Mouse (Mus musculus) cerebellum, postnatal 4 days (tissue): ENCODE results near the gene B3glct.

Experiments
- DNase-seq, 2 experiments: peaks; one replicate each; pipeline ENCODE4 v3.0.0; 2022; ENCODE audit warnings: low spot score in 2 of 2, mixed read lengths in 1 of 2

The B3glct gene

DNA sequence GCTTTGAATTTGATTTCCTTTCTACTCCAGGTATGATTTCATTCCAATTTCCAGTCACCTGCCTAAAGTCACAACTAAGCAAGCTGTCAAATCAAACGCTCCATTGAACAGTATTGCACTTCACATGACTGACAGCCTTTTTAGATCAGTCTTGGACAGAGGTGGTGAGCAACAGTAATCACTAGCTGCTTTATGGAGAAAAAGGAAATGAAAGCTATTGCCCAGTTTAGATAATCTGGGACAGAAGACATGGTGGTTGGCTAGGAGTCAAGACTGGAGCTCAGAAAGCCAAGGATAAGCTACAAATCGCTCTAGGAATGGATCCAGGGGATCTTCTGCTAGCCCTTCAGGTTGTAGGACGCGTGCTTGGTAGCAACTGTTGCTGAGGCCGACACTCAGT is 14.6 kb upstream of the B3glct start:
- DNase-seq: no peak

GRCm38 (mm10) chr5:149677196-149677595 is 834 bp upstream of the B3glct start:
- no peak for DNase-seq

DNA sequence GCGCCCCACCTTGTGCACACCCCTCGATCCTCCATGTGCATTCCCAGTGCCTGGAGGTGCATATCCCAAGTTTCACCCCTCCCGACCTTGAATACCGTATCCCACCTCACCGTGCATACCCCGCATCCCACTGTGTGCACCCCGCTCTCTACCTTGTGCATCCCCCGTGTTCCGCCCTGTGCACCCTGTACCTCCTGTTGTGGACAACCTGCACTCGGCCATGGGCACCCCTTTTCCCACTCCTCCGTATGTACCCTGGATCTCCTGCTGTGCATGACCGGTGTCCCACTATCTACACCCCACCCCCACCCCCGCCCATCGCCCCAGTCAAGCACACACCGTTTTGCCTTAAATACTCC is 939 bp downstream of the B3glct start:
- no peak for DNase-seq

DNA sequence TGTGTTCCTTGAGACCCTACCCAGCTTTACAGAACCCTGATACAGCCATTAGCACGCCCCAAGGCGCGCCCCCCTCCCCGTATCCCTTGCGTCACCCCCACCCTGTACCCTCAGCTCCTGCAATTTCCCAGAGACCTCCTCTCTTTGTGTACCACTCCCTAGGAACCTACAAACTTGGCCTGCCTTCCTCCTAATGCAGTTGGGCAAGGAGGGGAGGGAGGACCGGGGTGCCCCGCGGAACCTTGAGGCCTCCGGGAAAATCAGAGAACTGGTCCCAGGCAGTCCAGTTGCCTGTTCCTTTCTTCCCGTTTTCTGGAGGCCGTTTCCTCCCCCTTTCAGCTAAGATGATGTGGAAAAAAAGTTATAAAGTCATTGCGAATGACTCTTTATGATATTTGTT is 1.3 kb downstream of the B3glct start:
- DNase-seq: peak in 1 of 2 experiments; percentile 2

DNA sequence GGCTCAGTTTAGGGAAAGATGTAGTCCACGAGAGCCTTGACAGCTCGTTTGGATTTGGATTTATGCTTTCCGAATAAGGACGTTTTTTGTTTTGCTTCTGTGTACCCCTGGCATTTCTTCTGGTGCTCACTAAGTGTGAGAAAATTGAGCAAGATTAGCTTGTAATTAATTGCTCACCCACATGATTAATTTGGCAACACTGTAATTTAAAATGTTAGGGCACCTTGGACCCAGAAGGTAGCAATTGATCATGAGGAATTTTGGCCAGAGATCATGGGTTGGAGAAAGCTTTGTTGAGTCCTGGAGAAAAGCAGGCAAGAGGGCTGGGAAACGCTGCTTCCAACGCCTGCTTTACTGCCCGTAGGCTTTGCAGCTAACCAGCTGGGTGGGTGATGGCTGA is 1.9 kb downstream of the B3glct start:
- no peak for DNase-seq

DNA sequence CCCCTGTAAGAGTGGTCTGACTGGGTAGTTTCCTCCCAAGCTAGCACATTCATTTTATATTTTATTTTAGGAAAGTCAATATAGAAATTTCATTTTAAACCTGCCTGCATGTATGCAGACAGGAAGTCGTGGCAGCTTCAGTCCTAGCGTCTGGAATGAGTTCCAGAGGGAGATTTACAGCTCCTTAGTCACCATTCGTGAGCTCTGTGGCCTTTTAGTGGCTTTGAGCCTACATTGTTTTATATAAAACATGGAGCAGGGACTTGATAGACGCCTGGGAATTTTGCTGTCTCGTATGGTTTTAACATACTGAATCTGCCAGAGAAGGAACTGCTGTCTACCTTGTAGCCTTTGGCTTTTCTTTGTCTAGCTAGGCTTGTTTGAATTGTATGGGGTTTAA is 2.9 kb downstream of the B3glct start:
- DNase-seq: no peak

DNA sequence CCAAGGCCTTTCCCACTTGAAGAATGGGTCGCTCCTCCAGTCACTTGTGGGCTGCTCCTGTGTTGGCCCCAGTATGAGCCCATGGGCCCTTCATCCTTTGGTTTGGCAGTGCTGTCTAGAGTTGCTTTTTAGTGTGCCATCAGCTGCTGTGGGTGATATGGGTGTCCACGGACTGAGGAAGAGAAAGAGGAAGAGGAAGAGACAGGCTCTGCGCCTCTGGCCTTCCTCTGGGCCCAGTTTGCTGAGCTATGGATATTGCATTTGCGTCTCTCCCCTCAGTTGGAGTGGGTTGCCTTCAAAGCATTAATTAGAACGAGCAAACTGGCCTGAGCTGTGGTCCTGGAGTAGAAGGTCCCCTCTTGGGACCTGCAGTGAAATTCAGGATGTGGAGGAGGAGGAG is 11.8 kb downstream of the B3glct start:
- no peak for DNase-seq

GRCm38 (mm10) chr5:149692548-149692947 is 14.5 kb downstream of the B3glct start:
- DNase-seq: no peak

GRCm38 (mm10) chr5:149693200-149693599 is 15.2 kb downstream of the B3glct start:
- DNase-seq: no peak

DNA sequence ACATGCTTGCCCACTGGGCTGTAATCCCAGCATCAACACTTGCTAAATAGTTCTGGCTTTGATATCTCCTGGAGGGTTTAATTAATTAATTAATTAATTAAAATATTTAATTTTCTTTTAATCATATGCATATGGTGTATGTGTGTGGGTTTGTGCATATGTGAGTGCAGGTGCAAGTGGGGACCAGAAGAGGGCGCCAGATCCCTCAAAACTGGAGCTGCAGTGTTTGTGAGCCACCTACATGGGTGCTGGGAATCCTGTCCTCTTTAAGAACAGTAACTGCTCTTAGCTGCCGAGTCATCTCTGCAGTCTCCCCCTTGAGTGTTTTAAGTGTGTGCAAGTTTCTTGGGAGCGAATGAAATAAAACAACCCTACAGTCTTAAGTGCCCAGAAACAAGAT is 15.9 kb downstream of the B3glct start:
- no peak for DNase-seq

- DNase-seq: no peak
Measured at GRCm38 (mm10) chr5:149695077-149695750, 17.2 kb downstream of the B3glct start.

DNA sequence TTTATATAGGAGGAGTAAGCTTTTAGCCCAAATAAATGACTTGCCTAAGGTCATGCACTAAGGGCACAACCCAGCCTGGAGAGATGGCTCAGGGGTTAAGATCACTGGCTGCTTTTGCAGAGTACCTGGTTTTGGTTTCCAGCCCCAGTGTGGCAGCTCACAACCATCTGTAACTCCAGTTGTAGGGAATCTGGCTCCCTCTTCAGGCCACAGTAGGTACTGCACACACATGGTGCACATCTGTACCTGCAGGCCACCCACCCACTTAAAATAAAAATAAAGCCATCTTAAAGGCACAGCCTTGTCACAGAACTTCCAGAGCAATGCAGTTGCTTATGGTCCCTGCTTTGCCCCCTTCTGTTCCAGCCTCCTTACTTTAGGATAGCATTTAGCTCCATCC is 24.7 kb downstream of the B3glct start:
- DNase-seq: no peak

GRCm38 (mm10) chr5:149711545-149711944 is 33.5 kb downstream of the B3glct start:
- DNase-seq: no peak

DNA sequence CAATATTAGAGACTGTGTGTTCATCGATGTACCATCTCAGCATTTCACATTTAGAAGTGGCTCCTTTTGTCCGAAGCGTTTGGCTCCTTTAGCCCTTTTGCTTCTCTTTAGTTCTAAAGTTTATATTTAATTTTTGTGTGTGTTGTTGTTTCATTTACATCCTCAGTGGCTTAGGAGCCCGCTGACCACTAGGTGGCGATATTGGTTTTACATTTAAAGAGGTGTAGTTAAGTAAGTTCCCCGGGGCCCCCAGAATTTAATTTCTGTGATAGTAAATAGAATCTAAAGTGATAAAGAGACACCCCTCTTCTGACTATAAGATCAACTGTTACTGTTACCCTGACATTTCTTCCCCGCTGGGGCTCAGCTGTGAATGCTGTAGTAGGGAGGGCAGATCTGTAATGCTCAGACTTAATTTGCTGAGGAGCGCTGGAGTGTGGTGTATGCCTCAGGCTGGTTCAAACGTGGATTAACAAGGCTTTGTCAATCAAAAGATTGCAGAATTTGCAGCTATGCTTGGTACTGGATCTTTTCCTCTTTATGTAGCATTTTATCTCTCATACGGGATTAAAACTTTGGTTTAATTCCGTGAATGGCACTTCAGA is 35.2 kb downstream of the B3glct start:
- peak in 1 of 2 experiments; percentile 51 for DNase-seq

GRCm38 (mm10) chr5:149713834-149714233 is 35.8 kb downstream of the B3glct start:
- no peak for DNase-seq

DNA sequence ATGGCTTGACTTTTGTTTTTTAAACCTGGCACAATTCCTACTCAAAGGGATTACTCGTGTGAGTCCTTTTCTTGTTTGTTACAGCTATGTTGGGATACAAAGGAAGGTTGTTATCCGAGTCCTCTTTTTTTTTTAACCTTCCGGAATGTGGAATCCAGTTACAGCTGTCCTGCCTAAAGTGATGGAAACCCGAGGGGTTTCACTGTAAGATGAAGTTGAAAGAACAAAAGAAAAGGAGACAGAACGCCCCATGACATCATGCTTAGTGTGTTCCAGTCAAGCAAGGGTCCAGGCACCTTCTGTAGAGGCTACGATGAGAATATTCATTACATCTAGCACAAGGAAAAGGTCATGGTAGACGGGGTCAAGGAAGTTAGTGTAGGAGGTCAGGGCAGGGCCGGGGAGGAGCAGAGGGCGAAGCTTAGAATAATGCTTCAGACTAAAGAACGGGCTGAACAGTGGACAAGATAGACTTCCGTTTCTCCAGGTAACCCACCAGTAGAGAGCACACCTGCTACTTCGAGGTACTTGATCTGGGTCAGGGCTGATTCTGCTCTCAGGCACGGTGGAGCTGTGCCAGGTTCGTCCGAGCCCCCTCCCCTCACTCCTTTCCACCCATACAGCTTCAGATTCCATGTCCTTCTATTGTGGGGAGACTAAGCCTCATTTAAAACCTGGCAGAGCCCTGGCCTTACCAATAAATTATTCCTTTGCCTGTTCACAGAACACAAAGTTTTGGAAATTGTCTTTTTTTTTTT is 37.7 kb downstream of the B3glct start:
- no peak for DNase-seq

DNA sequence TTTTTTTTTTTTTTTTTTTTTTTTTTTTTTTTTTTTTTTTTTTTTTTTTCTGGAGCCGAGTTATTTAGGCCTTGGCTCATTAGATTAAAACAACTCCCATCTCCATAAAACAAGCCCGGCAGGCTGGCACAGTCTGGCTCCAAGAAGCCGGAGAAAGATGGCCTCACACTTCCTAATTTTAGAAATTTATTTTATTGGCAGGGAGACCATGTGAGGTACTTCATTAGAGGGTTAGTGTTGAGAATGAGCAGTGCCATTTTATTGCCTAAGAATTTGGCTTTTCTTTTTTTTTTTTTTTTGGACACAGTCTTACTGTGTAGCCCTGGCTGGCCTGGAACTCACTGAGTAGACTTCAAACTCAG is 38.3 kb downstream of the B3glct start:
- no peak for DNase-seq

DNA sequence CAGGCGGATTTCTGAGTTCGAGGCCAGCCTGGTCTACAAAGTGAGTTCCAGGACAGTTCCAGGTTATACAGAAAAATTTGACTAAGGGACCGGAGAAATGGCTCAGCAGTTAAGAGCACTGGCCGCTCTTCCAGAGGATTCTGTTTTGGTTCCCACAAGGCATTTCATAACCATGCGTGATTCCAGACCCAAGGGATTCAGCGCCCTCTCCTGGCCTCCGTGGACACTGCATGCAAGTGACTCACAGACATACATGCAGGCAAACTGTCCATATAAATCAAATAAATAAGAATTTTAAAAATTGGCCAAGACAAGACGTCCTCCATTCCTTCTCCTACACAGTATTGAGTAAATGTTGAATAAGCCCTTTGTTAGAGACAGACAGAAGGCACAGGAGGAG is 53.7 kb downstream of the B3glct start:
- no peak for DNase-seq

- DNase-seq: no peak
Measured at GRCm38 (mm10) chr5:149737210-149737609, 59.2 kb downstream of the B3glct start.

- DNase-seq: no peak
Measured at GRCm38 (mm10) chr5:149740145-149740544, 62.1 kb downstream of the B3glct start.

DNA sequence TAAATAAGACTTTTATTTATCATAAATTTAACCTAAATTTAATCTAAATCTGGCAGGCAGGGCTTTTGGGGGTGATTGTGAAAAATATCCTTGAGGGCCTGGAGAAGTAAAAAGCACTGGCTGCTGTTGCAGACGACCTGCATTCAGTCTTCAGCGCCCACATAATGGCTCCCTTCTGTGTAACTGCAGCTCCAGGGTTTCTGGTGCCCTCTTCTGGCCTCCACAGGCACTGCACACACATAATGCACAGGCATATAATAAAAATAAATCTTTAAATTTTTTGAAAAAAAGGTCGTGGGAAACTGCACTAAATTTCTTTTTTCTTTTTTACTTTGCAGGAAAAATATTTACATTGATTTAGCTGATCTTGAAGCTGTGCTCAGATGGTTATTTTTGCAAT is 62.7 kb downstream of the B3glct start:
- DNase-seq: no peak

DNA sequence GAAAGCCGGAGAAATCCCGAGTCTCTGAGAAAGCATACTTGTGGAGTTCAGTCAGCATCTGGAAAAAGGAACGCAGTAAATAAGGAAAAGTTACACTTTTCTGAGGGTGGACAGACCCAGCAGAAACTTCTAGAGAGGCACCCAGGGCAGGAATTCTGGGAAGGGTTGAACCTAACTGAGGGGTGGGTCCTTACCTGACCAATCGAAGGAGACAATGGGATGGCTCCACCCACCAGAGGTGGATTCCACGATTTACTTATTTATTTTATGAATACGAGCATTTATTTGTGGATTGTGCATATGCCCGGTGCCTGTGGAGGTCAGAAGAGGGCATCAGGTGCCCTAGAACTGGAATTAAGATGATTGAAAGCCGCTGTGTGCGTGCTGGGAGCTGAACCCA is 64.3 kb downstream of the B3glct start:
- DNase-seq: no peak

DNA sequence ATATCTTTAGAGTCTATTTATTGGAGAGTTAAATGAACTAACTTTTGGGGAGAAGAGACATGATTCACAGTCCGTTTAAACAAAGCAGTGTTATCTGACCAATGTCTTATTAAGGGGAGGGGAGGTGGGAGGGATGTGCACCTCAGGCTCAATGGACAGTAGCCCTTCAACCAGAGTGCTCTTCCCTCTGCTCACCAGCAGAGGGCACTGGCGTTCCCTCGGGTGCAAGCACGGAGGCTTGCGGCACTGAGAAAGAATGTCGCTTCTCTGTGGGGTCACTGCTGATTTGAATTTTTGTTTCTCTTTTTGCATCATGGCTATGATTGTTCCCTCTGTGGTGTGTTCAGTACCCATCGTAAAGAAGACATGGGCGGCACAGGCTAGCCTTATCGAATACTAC is 67.0 kb downstream of the B3glct start:
- no peak for DNase-seq
